Mouse (Mus musculus): ENCODE measurements at regions not wholly inside any gene's neighbourhood (a gene's known extent, or its start where the extent isn't known, plus 50 kb on each side); places are given as distances from the start of the nearest gene placed in this dataset.

- no peak for TF ChIP-seq CHD2 (IDR thresholded peaks at IDR 0.05; ENCODE audit: low read length)
- no peak for TF ChIP-seq NELFE (IDR thresholded peaks at IDR 0.05; ENCODE audit: low read depth, low read length)
- no peak for TF ChIP-seq IRF4 (IDR thresholded peaks at IDR 0.05; ENCODE audit: low read depth, low read length)
- no peak for TF ChIP-seq EP300 (IDR thresholded peaks at IDR 0.05; ENCODE audit: low read length)
- no peak for TF ChIP-seq SMC3 (IDR thresholded peaks at IDR 0.05; ENCODE audit: low read depth, low read length)
- no peak for TF ChIP-seq POLR2A (IDR thresholded peaks at IDR 0.05; ENCODE audit: low read depth, low read length)
- no peak for TF ChIP-seq TCF12 (IDR thresholded peaks at IDR 0.05; ENCODE audit: low read depth, low read length)
- TF ChIP-seq MEF2A (IDR thresholded peaks at IDR 0.05; ENCODE audit: borderline replicate concordance, low read depth, low read length), result no peak
- no peak for TF ChIP-seq TBP (conservative IDR thresholded peaks at IDR 0.05; ENCODE audit: low read depth, low read length)
- TF ChIP-seq POLR2AphosphoS2 (IDR thresholded peaks at IDR 0.05; ENCODE audit: low read depth, low read length), result no peak
- TF ChIP-seq HCFC1 (IDR thresholded peaks at IDR 0.05; ENCODE audit: low read depth, low read length), result no peak
- TF ChIP-seq KAT2A (IDR thresholded peaks at IDR 0.05; ENCODE audit: insufficient replicate concordance, low read length), result no peak
- no peak for TF ChIP-seq ZMIZ1 (IDR thresholded peaks at IDR 0.05; ENCODE audit: low read depth, low read length)
- TF ChIP-seq CTCF (conservative IDR thresholded peaks at IDR 0.05 in 1 of 2, IDR thresholded peaks at IDR 0.05 in 1 of 2; ENCODE audit: low read depth in 2 of 2, low read length in 2 of 2), result no peak
- TF ChIP-seq ZC3H11A (IDR thresholded peaks at IDR 0.05; ENCODE audit: low read depth, low read length), result no peak
- TF ChIP-seq UBTF (IDR thresholded peaks at IDR 0.05; ENCODE audit: low read depth, low read length), result no peak
- H3K4me1 ChIP-seq (ENCODE audit: control insufficient read depth in 1 of 2, insufficient read depth in 2 of 2), result no peaks in the 10 kb centered on the region
- no peaks in the 10 kb centered on the region for H3K36me3 ChIP-seq (replicated peaks in 1 of 2; ENCODE audit: control insufficient read depth in 1 of 2, insufficient read depth in 1 of 2, low read length in 1 of 2)
- peaks cover 87% of the 10 kb centered on the region for H3K9me3 ChIP-seq (replicated peaks; ENCODE audit: low read length)
- no peak overlapping the region for H3K27ac ChIP-seq (ENCODE audit: insufficient read depth, low read depth)
- no peak overlapping the region for H3K9ac ChIP-seq (ENCODE audit: insufficient read depth, low read depth)
- H3K4me3 ChIP-seq (replicated peaks in 1 of 3; ENCODE audit: low read depth in 2 of 3, low read length in 2 of 3, poor library complexity in 1 of 3), result no peak overlapping the region
- DNase-seq (ENCODE audit: extremely low read depth), result no peak
- dilution Hi-C loops (cut with MboI; ENCODE audit: extremely low pct_ligation_motif_present, extremely low pct_unique_long_range_greater_than_20kb, low sequenced_read_pairs) (no loop called here), in situ Hi-C loops (cut with MboI; ENCODE audit: low pct_ligation_motif_present, low pct_unique_long_range_greater_than_20kb, low sequenced_read_pairs) (no loop called here)
- no peaks in the 10 kb centered on the region for H3K79me2 ChIP-seq (replicated peaks; ENCODE audit: control insufficient read depth, extremely low read depth, insufficient read depth, poor library complexity, severe bottlenecking)
- H3K27me3 ChIP-seq (replicated peaks), result no peaks in the 10 kb centered on the region
- no peak overlapping the region for H3K4me2 ChIP-seq (ENCODE audit: insufficient read depth, low read depth, poor library complexity, severe bottlenecking)
These were observed 182.8 kb downstream of the Sox11 start for GRCm38 (mm10) chr12:27159416-27160062.

- no peaks in the 10 kb centered on the region for H3K36me3 ChIP-seq (replicated peaks in 1 of 2; ENCODE audit: control insufficient read depth in 1 of 2, insufficient read depth in 1 of 2, low read length in 1 of 2)
- no peaks in the 10 kb centered on the region for H3K4me1 ChIP-seq (ENCODE audit: control insufficient read depth in 1 of 2, insufficient read depth in 2 of 2)
- no peak overlapping the region for H3K4me2 ChIP-seq (ENCODE audit: insufficient read depth, low read depth, poor library complexity, severe bottlenecking)
- in situ Hi-C loops (cut with MboI; ENCODE audit: low pct_ligation_motif_present, low pct_unique_long_range_greater_than_20kb, low sequenced_read_pairs) (no loop called here), dilution Hi-C loops (cut with MboI; ENCODE audit: extremely low pct_ligation_motif_present, extremely low pct_unique_long_range_greater_than_20kb, low sequenced_read_pairs) (no loop called here)
- H3K4me3 ChIP-seq (replicated peaks in 1 of 3; ENCODE audit: low read depth in 2 of 3, low read length in 2 of 3, poor library complexity in 1 of 3), result no peak overlapping the region
- no peaks in the 10 kb centered on the region for H3K79me2 ChIP-seq (replicated peaks; ENCODE audit: control insufficient read depth, extremely low read depth, insufficient read depth, poor library complexity, severe bottlenecking)
- no peak overlapping the region for H3K9ac ChIP-seq (ENCODE audit: insufficient read depth, low read depth)
- H3K9me3 ChIP-seq (replicated peaks; ENCODE audit: low read length), result peaks cover 83% of the 10 kb centered on the region
- no peaks in the 10 kb centered on the region for H3K27me3 ChIP-seq (replicated peaks)
- TF ChIP-seq HCFC1 (IDR thresholded peaks at IDR 0.05; ENCODE audit: low read depth, low read length) (no peak), JUN (IDR thresholded peaks at IDR 0.05; ENCODE audit: insufficient read depth, low read depth, low read length) (no peak), BHLHE40 (IDR thresholded peaks at IDR 0.05; ENCODE audit: low read depth, low read length) (no peak), E2F4 (IDR thresholded peaks at IDR 0.05; ENCODE audit: insufficient replicate concordance, low read depth, low read length) (no peak), RAD21 (IDR thresholded peaks at IDR 0.05; ENCODE audit: low read depth, low read length) (no peak), ZKSCAN1 (IDR thresholded peaks at IDR 0.05; ENCODE audit: borderline replicate concordance, low read depth, low read length) (no peak), UBTF (IDR thresholded peaks at IDR 0.05; ENCODE audit: low read depth, low read length) (no peak), USF2 (conservative IDR thresholded peaks at IDR 0.05; ENCODE audit: low read depth, low read length) (no peak), CTCF (conservative IDR thresholded peaks at IDR 0.05 in 1 of 2, IDR thresholded peaks at IDR 0.05 in 1 of 2; ENCODE audit: low read depth in 2 of 2, low read length in 2 of 2) (no peak), MAZ (IDR thresholded peaks at IDR 0.05; ENCODE audit: low read depth, low read length) (no peak), MYC (IDR thresholded peaks at IDR 0.05; ENCODE audit: low read depth, low read length) (no peak), MEF2A (IDR thresholded peaks at IDR 0.05; ENCODE audit: borderline replicate concordance, low read depth, low read length) (no peak), POLR2A (IDR thresholded peaks at IDR 0.05; ENCODE audit: low read depth, low read length) (no peak)
- no peak for DNase-seq (ENCODE audit: extremely low read depth)
- H3K27ac ChIP-seq (ENCODE audit: insufficient read depth, low read depth), result no peak overlapping the region
These were observed 191.2 kb downstream of the Sox11 start for GRCm38 (mm10) chr12:27150871-27151853.
